Mouse (Mus musculus): ENCODE measurements around the gene 4933424G06Rik. TPM values are rescaled to one million over a fixed set of nuclear protein-coding genes. Genes with fewer than 3 reads are reported as not detected.
A peak's percentile ranks its signal among the peaks of the same experiment; 100 is the strongest.

Gene 4933424G06Rik
- polyA plus RNA-seq, 1 experiment from 2014 or later = not detected

DNA sequence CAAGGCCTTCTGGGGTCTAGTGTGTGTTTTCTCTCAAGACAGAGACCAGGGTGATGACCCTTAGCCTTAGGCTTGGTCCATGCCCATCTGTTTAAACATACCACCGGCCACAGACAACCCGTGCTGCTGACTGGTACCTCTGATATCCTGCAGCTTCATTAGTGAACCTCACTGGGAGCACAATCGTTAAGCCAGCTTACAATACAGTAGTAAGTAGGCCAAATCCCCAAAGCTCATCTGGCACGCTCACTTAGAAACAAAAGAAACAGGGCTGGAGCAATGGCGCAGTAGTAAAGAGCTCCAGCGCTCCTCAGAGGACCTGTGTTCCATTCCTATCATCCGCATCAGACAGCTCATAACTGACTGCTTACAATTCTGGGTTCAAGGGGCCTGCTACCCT is 29.1 kb upstream of the 4933424G06Rik start:
- Histone ChIP-seq H3K4me3 (ENCODE audit: low read length) (no peak overlapping the region), H3K9ac (ENCODE audit: low read length) (no peak overlapping the region), H3K27me3 (ENCODE audit: control insufficient read depth, insufficient read depth, low read length) (no peaks in the 10 kb centered on the region), H3K36me3 (ENCODE audit: control insufficient read depth, insufficient read depth) (no peaks in the 10 kb centered on the region), H3K27ac (ENCODE audit: low read length) (no peak overlapping the region), H3K4me2 (ENCODE audit: low read depth, low read length) (no peak overlapping the region), H3K4me1 (ENCODE audit: control insufficient read depth, insufficient read depth, low read length) (no peaks in the 10 kb centered on the region), H3K9me3 (replicated peaks; ENCODE audit: control insufficient read depth, low read length) (no peaks in the 10 kb centered on the region)
- ATAC-seq (replicated peaks; ENCODE audit: extremely low read depth, insufficient read depth, low FRiP score) = no peak
- 81% methylated on average over 7 of the region's 7 CpGs for WGBS

DNA sequence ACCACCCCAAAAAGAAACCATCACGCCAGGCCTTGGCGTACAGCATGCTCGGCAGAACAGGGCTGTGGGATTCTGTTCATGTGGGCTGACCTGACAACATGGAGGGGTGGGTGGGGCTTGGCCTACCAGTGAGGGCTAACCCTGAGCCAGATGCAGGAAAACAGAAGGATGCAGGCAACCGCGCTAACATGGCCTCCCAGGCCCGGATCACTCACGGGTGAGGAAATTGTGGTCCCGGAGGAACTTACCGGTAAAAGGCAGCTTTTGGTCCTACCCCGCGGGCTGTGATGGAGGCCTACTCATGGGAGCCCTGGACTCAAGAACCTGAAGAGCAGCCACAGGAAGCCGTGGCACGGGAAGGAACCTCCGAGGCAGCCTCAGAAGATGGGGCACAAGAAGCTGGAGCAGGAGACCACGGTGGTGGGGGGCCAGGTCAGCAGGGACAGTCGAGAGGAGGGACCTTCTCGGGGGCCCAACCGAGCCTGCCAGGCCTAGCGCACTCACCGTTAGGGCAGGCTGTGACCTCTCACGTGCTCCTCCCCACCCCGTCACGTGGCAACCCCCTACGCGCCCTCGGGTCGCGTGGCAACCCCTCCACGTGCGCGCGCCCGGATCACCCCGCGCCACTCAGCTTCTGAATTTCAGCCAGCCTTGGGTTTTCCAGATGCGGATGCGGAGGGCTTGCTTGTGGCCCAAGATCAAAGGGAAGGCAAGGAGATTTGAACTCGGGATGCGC is 27.2 kb upstream of the 4933424G06Rik start, which contains the start of gene Fam178b:
Fam178b (minus strand) TSS at position 564 of the 736 bp plus-strand sequence.
- Histone ChIP-seq H3K9ac (ENCODE audit: low read length) (no peak within 1 kb of the TSS), H3K9me3 (replicated peaks; ENCODE audit: control insufficient read depth, low read length) (no peaks in the 10 kb centered on the region), H3K27me3 (ENCODE audit: control insufficient read depth, insufficient read depth, low read length) (no peaks in the 10 kb centered on the region), H3K27ac (ENCODE audit: low read length) (no peak within 1 kb of the TSS), H3K36me3 (ENCODE audit: control insufficient read depth, insufficient read depth) (no peaks in the 10 kb centered on the region), H3K4me2 (ENCODE audit: low read depth, low read length) (no peak within 1 kb of the TSS), H3K4me1 (ENCODE audit: control insufficient read depth, insufficient read depth, low read length) (no peaks in the 10 kb centered on the region), H3K4me3 (ENCODE audit: low read length) (no peak within 1 kb of the TSS)
- ATAC-seq (replicated peaks; ENCODE audit: extremely low read depth, insufficient read depth, low FRiP score) = no peak
- WGBS = 90% methylated on average over 39 of the region's 39 CpGs

DNA sequence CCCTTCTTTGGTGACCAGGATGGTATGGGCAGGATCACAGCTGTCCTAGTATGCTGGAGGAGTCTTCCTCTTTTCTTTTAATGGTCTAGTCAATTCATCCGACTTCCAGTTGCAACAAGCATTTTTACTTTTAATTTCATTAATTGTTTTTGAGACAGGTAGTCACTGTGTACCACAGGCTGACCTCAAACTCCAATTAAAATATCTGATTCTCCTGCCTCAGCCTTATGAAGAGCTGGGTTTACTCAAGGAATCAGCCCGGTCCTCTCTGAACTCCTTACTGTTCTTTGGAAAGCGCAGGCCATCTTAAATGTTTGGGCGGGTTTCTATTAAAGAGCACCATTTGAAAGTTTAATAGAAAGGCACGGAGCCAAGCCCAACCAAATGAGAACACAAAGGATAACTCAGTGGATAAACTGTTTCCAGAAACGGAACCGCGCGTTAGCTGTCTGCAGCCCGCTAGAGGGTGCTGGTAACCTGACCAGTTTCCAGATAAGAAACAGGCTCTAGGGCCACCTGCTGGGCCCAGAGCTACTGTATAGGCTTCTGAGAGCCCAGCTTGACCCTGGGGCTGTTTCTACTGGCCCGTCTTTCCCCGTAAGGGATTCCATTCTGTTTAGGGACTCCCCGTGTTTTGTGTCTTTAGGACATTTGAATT is 26.0 kb upstream of the 4933424G06Rik start:
- Histone ChIP-seq H3K4me3 (ENCODE audit: low read length) (no peak overlapping the region), H3K36me3 (ENCODE audit: control insufficient read depth, insufficient read depth) (no peaks in the 10 kb centered on the region), H3K4me2 (ENCODE audit: low read depth, low read length) (no peak overlapping the region), H3K27ac (ENCODE audit: low read length) (no peak overlapping the region), H3K27me3 (ENCODE audit: control insufficient read depth, insufficient read depth, low read length) (no peaks in the 10 kb centered on the region), H3K9ac (ENCODE audit: low read length) (no peak overlapping the region), H3K9me3 (replicated peaks; ENCODE audit: control insufficient read depth, low read length) (no peaks in the 10 kb centered on the region), H3K4me1 (ENCODE audit: control insufficient read depth, insufficient read depth, low read length) (no peaks in the 10 kb centered on the region)
- ATAC-seq (replicated peaks; ENCODE audit: extremely low read depth, insufficient read depth, low FRiP score) = peak; percentile 85; the same call in 1 of the 2 replicates
- WGBS = 11% methylated on average over 13 of the region's 13 CpGs

DNA sequence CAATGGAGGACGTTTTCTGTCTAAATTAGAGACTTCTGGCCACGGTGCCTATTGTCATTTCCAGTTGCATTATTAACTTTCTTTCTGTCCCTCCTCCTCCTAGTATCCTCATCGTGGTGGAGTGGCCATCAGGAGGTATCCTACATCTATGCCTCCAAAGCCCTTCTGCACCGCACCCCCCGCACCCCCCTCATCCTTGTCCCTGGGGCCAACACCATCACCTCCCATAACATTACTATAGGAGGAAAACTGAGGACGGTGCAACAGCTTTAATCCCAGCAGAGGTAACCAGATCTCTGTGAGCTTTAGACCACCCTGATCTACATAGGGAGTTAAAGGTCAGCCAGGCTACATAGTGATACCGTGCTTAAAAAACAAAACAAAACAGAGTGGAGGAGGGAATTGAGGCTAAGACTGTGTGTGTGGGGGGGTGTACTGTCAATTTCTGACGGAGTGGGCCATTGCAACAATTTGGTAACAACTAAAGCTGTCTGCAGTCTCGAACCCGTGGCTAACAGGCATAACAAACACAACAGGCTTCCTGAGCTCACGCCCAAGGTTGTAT is 19.2 kb upstream of the 4933424G06Rik start:
- Histone ChIP-seq H3K4me1 (ENCODE audit: control insufficient read depth, insufficient read depth, low read length) (peaks cover 9% of the 10 kb centered on the region), H3K4me3 (ENCODE audit: low read length) (peak overlapping the region; percentile 92), H3K27me3 (ENCODE audit: control insufficient read depth, insufficient read depth, low read length) (no peaks in the 10 kb centered on the region), H3K36me3 (ENCODE audit: control insufficient read depth, insufficient read depth) (peaks cover 18% of the 10 kb centered on the region), H3K4me2 (ENCODE audit: low read depth, low read length) (peak overlapping the region; percentile 67), H3K9me3 (replicated peaks; ENCODE audit: control insufficient read depth, low read length) (no peaks in the 10 kb centered on the region), H3K27ac (ENCODE audit: low read length) (peak overlapping the region; percentile 83), H3K9ac (ENCODE audit: low read length) (peak overlapping the region; percentile 73)
- WGBS = 63% methylated on average over 11 of the region's 11 CpGs
- peak; percentile 7 for ATAC-seq (replicated peaks; ENCODE audit: extremely low read depth, insufficient read depth, low FRiP score)

DNA sequence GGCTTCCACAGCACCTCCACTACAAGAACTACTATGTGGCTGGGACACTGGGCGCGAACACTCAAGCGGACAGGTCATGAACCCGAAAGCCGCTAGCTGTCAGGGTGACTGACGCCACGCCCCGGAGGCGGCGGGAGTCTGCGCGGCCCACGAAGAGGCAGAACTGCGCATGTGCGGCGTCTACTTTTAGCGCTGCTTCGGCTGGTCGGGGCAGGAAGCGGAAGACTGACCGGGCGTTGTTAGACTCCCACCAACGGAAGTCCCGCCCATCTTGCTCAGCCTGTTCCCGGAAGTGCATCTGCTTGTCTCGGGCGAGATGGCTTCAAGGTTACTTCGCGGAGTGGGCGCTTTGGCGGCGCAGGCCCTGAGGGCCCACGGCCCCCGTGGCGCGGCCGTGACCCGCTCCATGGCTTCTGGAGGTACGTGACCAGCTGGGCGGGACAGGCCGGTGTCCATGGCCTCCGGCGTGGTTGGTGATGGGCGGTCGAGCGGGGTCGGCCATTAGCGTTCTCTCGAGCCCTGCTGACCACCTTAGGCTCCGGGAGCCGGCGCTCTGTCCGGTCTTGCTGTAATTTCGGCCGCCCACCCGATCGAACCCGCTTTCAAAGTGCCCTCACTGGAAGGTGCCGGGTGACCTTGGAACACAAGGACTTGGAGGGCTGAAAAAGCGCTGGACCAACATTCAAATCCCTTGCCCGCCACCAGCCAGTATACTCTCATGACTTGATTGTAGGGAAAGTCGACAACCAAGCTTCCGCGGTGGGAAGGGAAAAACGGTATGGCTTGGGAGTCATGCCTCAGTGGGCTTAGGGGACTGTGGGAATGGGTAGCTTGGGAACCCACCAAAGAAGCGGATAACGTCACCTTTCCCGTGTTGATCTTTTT is 18.4 kb upstream of the 4933424G06Rik start, which contains the start of gene Cox5b:
Cox5b (plus strand) TSS at position 179 of the 885 bp plus-strand sequence.
- Histone ChIP-seq H3K9me3 (replicated peaks; ENCODE audit: control insufficient read depth, low read length) (no peaks in the 10 kb centered on the region), H3K4me2 (ENCODE audit: low read depth, low read length) (peak within 1 kb of the TSS; percentile 71), H3K27me3 (ENCODE audit: control insufficient read depth, insufficient read depth, low read length) (no peaks in the 10 kb centered on the region), H3K4me1 (ENCODE audit: control insufficient read depth, insufficient read depth, low read length) (peaks cover 9% of the 10 kb centered on the region), H3K36me3 (ENCODE audit: control insufficient read depth, insufficient read depth) (peaks cover 18% of the 10 kb centered on the region), H3K4me3 (ENCODE audit: low read length) (peak within 1 kb of the TSS; percentile 92), H3K27ac (ENCODE audit: low read length) (peak within 1 kb of the TSS; percentile 85), H3K9ac (ENCODE audit: low read length) (peak within 1 kb of the TSS; percentile 94)
- 1% methylated on average over 68 of the region's 68 CpGs for WGBS
- peak; percentile 94 for ATAC-seq (replicated peaks; ENCODE audit: extremely low read depth, insufficient read depth, low FRiP score)

DNA sequence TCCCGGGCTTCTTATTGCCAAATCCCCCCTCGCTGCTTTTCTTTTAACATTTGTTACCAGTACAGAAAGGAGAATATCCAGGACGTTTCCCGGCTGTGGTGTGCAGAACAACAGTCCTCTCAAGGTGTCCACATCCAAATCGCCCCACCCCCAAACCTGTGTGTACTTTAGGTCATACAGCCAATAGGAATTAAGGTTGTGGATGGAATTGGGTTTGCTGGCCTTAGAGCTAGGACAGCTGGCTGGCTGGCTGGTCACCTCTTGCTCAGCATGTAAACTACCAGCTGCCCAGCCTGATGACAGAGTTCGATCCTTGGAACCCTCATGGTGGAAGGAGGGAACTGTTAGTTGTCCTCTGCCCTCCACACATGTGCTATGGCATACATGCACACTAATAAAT is 15.1 kb upstream of the 4933424G06Rik start:
- H3K4me3 ChIP-seq (ENCODE audit: low read length) = no peak overlapping the region
- H3K27me3 ChIP-seq (ENCODE audit: control insufficient read depth, insufficient read depth, low read length) = no peaks in the 10 kb centered on the region
- H3K27ac ChIP-seq (ENCODE audit: low read length) = no peak overlapping the region
- H3K9ac ChIP-seq (ENCODE audit: low read length) = no peak overlapping the region
- H3K36me3 ChIP-seq (ENCODE audit: control insufficient read depth, insufficient read depth) = peaks cover 29% of the 10 kb centered on the region
- 90% methylated on average over 6 of the region's 6 CpGs for WGBS
- no peak overlapping the region for H3K4me2 ChIP-seq (ENCODE audit: low read depth, low read length)
- H3K9me3 ChIP-seq (replicated peaks; ENCODE audit: control insufficient read depth, low read length) = no peaks in the 10 kb centered on the region
- H3K4me1 ChIP-seq (ENCODE audit: control insufficient read depth, insufficient read depth, low read length) = peaks cover 9% of the 10 kb centered on the region
- no peak for ATAC-seq (replicated peaks; ENCODE audit: extremely low read depth, insufficient read depth, low FRiP score)

DNA sequence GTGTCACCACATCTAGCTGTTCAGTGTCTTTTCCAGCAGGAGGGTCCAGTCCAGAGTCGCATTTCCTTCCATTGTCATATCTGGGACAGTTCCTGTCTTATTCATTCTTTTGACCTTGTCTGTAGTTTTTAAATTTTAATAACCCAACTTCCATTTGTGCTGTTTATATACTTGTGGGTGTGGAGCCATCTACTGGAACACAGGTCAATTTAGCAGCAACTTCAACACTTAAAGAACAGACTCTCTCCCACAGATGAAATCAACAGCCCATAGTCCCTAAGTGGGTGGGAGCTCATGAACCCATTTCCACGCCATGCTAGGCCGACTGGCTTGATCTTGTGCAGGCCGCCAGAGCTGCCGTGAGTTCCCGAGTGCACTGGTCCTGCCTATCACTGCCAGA is 13.5 kb upstream of the 4933424G06Rik start:
- Histone ChIP-seq H3K27ac (ENCODE audit: low read length) (0 out of 2 replicates have a peak overlapping the region, but pooled peaks have one; percentile 7), H3K36me3 (ENCODE audit: control insufficient read depth, insufficient read depth) (peaks cover 43% of the 10 kb centered on the region), H3K4me2 (ENCODE audit: low read depth, low read length) (no peak overlapping the region), H3K9me3 (replicated peaks; ENCODE audit: control insufficient read depth, low read length) (no peaks in the 10 kb centered on the region), H3K4me1 (ENCODE audit: control insufficient read depth, insufficient read depth, low read length) (peaks cover 6% of the 10 kb centered on the region), H3K9ac (ENCODE audit: low read length) (no peak overlapping the region), H3K27me3 (ENCODE audit: control insufficient read depth, insufficient read depth, low read length) (no peaks in the 10 kb centered on the region), H3K4me3 (ENCODE audit: low read length) (no peak overlapping the region)
- no peak for ATAC-seq (replicated peaks; ENCODE audit: extremely low read depth, insufficient read depth, low FRiP score)
- 43% methylated on average over 6 of the region's 6 CpGs for WGBS

DNA sequence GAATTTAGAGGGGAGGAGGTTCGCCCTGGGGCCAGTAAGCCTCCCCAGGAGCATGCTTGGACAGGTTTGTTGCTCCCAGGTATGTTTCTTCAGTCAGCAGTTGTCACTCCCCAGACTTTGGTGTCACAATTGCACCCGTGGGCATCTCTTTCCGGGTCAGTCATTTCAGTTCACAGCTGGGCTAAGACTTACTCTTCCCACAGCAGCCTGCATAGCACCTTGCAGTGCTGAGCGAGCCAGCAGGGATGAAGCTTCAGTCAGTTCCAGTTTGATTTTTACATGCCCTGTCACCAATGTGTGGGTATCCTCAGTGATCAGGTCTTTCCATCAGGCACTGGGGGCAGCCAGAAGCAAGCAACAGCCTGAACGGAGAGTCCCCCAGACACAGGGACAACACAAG is 12.9 kb upstream of the 4933424G06Rik start:
- H3K4me2 ChIP-seq (ENCODE audit: low read depth, low read length) = no peak overlapping the region
- ATAC-seq (replicated peaks; ENCODE audit: extremely low read depth, insufficient read depth, low FRiP score) = no peak
- no peak overlapping the region for H3K27ac ChIP-seq (ENCODE audit: low read length)
- H3K27me3 ChIP-seq (ENCODE audit: control insufficient read depth, insufficient read depth, low read length) = no peaks in the 10 kb centered on the region
- no peak overlapping the region for H3K4me3 ChIP-seq (ENCODE audit: low read length)
- H3K9ac ChIP-seq (ENCODE audit: low read length) = no peak overlapping the region; the same call in 1 of the 2 replicates
- H3K9me3 ChIP-seq (replicated peaks; ENCODE audit: control insufficient read depth, low read length) = no peaks in the 10 kb centered on the region
- peaks cover 6% of the 10 kb centered on the region for H3K4me1 ChIP-seq (ENCODE audit: control insufficient read depth, insufficient read depth, low read length)
- WGBS = 63% methylated on average over 5 of the region's 5 CpGs
- peaks cover 49% of the 10 kb centered on the region for H3K36me3 ChIP-seq (ENCODE audit: control insufficient read depth, insufficient read depth)
